Mouse (Mus musculus): Measurements from ENCODE around the gene Pde11a. TPM values are rescaled to one million over a fixed set of nuclear protein-coding genes. Genes with fewer than 3 reads are reported as not detected.

Pde11a gene
- 0.05 and 0.16 TPM in 2 replicates for polyA plus RNA-seq (2016; fragmentation: Nextera tagmentation; extraction: Ambion mirVana)

- Histone ChIP-seq H3K9me3 (no peaks in the 10 kb centered on the region), H3K4me3 (peak within 1 kb of the TSS; percentile 63), H3K27me3 (ENCODE audit: poor library complexity, severe bottlenecking) (peaks cover 37% of the 10 kb centered on the region), H3K4me1 (peaks cover 11% of the 10 kb centered on the region), H3K27ac (peak within 1 kb of the TSS; percentile 63), H3K36me3 (replicated peaks) (no peaks in the 10 kb centered on the region)
- 18% methylated on average over 41 of the region's 41 CpGs for whole genome bisulfite sequencing
- DNase-seq (ENCODE audit: extremely low spot score, low spot score): peak; percentile 48
Observed at GRCm38 (mm10) chr2:76338215-76339156, at the start of gene Pde11a. Gene Pde11a, minus strand, starts transcription at chr2:76338774.

DNA sequence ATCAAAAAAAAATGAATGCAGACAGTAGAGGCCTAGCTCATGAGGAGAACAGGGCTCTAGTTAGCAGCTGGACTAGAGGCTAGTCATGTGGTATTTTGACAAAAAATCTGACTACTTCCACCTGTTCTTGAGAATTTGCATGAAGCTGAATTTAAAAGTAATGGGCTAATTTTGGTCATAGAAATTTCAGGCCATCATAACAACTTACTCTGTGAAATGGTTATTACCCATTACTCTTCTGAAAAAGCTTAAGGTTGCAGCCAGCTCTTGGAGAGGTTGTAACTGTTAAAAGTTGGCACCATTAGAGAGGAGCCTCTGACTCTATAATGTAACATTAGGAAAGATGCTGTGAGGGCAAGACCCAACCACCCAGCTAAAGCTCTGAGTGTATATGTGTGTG lies 48.0 kb upstream of the Pde11a start:
- H3K4me3 ChIP-seq: no peak overlapping the region
- H3K36me3 ChIP-seq (replicated peaks): peaks cover 66% of the 10 kb centered on the region
- no peaks in the 10 kb centered on the region for H3K4me1 ChIP-seq
- no peaks in the 10 kb centered on the region for H3K9me3 ChIP-seq
- H3K27me3 ChIP-seq (ENCODE audit: poor library complexity, severe bottlenecking): no peaks in the 10 kb centered on the region
- H3K27ac ChIP-seq: no peak overlapping the region
- DNase-seq (ENCODE audit: extremely low spot score, low spot score): no peak

- Histone ChIP-seq H3K36me3 (replicated peaks) (peaks cover 98% of the 10 kb centered on the region), H3K27me3 (ENCODE audit: poor library complexity, severe bottlenecking) (no peaks in the 10 kb centered on the region), H3K4me1 (no peaks in the 10 kb centered on the region), H3K4me3 (no peak overlapping the region), H3K27ac (no peak overlapping the region), H3K9me3 (no peaks in the 10 kb centered on the region)
- DNase-seq (ENCODE audit: extremely low spot score, low spot score): no peak
- 96% methylated on average over 19 of the region's 19 CpGs for WGBS
Observed at GRCm38 (mm10) chr2:76378646-76379045, 40.1 kb upstream of the Pde11a start.

DNA sequence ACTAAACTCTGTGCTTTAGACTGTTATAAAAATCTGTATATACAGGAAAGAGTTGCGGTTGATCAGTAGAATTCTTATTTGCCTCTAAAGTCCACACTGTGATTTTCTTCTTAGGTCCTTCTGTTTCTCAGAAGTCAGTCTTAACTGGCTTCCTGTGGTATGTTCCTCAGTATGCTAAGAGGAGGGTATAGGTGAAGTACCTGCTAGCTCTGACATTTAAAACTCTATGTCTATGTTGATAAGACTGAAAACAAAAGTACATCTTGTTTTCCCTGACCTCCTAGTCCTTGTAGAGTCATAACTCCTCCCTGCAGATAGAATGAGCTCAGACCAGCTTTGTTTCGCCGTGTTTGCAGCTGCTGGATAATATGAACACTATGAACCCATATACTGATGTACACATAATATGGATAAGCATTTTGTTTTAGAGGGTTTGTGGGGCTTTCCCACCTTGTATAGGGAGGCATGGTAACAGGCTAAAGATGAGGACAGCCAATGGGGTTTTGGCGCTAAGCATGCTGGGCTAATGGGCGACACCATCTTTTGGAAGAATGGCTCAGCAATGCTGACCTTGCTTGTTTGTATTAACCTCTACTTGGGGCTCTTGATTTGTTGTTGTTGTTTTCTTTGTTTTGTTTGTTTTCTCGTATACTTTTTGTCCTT lies 36.1 kb upstream of the Pde11a start:
- H3K4me3 ChIP-seq: no peak overlapping the region
- H3K27ac ChIP-seq: no peak overlapping the region
- DNase-seq (ENCODE audit: extremely low spot score, low spot score): no peak
- peaks cover 13% of the 10 kb centered on the region for H3K4me1 ChIP-seq
- H3K36me3 ChIP-seq (replicated peaks): peaks cover 78% of the 10 kb centered on the region
- H3K27me3 ChIP-seq (ENCODE audit: poor library complexity, severe bottlenecking): no peaks in the 10 kb centered on the region
- whole genome bisulfite sequencing: 97% methylated on average over 6 of the region's 6 CpGs
- H3K9me3 ChIP-seq: no peaks in the 10 kb centered on the region

GRCm38 (mm10) chr2:76372244-76372643 lies 33.7 kb upstream of the Pde11a start:
- Histone ChIP-seq H3K27me3 (ENCODE audit: poor library complexity, severe bottlenecking) (no peaks in the 10 kb centered on the region), H3K27ac (no peak overlapping the region), H3K9me3 (no peaks in the 10 kb centered on the region), H3K36me3 (replicated peaks) (peaks cover 54% of the 10 kb centered on the region), H3K4me3 (no peak overlapping the region), H3K4me1 (peaks cover 13% of the 10 kb centered on the region)
- no peak for DNase-seq (ENCODE audit: extremely low spot score, low spot score)
- 90% methylated on average over 4 of the region's 4 CpGs for WGBS

DNA sequence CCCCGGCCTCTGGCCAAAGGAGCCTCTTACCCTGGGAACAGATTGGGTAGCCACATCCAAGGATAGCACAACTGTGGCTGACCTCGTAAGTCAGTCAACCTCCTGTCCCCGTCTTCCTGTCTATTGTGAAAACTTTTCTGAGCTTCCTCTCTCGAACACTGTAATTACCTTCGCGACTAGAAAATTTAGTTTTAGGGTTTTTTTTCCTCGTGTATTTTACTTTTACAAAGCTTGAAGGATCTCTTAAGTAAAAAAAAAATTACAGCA lies 32.0 kb upstream of the Pde11a start:
- 4% methylated on average over 7 of the region's 7 CpGs for WGBS
- Histone ChIP-seq H3K9me3 (no peaks in the 10 kb centered on the region), H3K27ac (peak overlapping the region; percentile 93), H3K4me3 (peak overlapping the region; percentile 98), H3K36me3 (replicated peaks) (peaks cover 40% of the 10 kb centered on the region), H3K27me3 (ENCODE audit: poor library complexity, severe bottlenecking) (no peaks in the 10 kb centered on the region), H3K4me1 (peaks cover 13% of the 10 kb centered on the region)
- DNase-seq (ENCODE audit: extremely low spot score, low spot score): no peak

DNA sequence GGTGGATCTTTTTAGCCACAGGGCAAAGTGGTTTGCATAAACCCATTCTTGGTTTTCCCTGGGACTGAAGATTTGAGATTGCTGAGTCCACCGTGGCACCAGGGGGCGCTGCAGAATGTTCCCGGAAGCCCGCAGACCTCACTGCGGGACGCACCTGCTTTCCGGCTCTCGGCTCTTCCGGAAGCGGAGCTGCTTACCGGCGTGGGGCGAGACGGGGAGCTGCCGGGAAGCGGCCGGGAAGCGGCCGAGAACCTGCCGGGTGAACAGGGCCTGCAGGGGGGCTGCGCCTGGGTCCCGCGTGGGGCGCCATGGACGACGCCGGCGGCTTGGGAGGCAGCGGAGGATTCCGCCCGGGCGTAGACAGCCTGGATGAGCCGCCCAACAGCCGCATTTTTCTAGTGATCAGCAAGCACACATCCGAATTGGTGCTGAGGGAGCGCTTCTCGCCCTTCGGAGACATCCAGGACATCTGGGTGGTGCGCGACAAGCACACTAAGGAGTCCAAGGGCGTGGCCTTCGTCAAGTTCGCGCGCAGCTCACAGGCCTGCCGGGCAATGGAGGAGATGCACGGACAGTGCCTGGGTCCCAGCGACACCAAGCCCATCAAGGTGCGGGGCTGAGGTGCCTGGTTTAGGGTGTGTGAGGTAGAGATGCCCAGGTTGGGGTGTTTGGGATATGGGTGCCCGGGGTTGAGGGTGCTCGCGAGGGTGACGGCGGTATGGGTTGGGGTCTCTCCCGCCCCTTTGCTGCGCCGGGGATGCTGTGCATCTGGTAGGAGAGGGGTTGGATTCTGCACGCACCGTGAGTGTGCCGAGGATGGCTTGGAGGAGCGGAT lies 31.5 kb upstream of the Pde11a start, which contains the start of gene Rbm45:
Gene Rbm45, plus strand, starts transcription at position 164 of the 835 bp plus-strand sequence.
- H3K4me1 ChIP-seq: peaks cover 13% of the 10 kb centered on the region
- peak within 1 kb of the TSS; percentile 98 for H3K4me3 ChIP-seq
- H3K27me3 ChIP-seq (ENCODE audit: poor library complexity, severe bottlenecking): no peaks in the 10 kb centered on the region
- peaks cover 34% of the 10 kb centered on the region for H3K36me3 ChIP-seq (replicated peaks)
- peak; percentile 82 for DNase-seq (ENCODE audit: extremely low spot score, low spot score)
- WGBS: 0% methylated on average over 61 of the region's 61 CpGs
- H3K27ac ChIP-seq: peak within 1 kb of the TSS; percentile 93
- H3K9me3 ChIP-seq: no peaks in the 10 kb centered on the region

DNA sequence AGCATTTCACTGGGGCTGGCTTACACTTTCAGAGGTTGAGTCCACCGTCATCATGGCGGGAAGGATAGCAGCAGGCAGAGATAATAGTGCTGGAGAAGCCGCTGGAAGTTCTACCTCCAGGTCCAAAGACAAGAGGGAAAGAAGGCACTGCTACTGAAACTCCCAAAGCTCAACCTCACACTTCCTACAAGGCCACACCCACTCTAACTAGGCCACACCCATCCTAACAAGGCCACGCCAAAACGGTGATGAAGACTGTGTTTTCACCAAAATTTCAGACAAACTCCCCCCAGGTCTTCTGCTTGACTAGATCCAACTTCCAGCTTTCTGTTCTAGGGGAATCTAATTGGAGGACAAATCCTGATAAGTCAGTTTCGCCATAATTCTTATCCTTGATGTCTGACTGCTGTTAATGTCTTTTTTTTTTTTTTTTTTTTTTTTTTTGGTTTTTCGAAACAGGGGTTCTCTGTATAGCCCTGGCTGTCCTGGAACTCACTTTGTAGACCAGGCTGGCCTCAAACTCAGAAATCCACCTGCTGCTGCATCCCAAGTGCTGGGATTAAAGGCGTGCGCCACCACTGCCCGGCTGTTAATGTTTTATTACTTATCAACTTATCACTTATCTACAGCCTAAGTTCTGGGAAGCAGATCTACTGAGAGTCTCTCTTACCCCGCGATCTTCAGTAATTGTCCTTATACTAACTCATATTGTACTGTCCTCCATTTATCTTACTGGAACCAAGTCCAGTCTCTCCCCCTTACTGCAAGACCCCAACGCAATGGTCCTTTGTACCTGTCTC lies 30.5 kb upstream of the Pde11a start:
- peaks cover 24% of the 10 kb centered on the region for H3K36me3 ChIP-seq (replicated peaks)
- peaks cover 13% of the 10 kb centered on the region for H3K4me1 ChIP-seq
- no peaks in the 10 kb centered on the region for H3K27me3 ChIP-seq (ENCODE audit: poor library complexity, severe bottlenecking)
- no peaks in the 10 kb centered on the region for H3K9me3 ChIP-seq
- no peak overlapping the region for H3K27ac ChIP-seq
- no peak overlapping the region for H3K4me3 ChIP-seq
- 74% methylated on average over 13 of the region's 13 CpGs for WGBS
- DNase-seq (ENCODE audit: extremely low spot score, low spot score): no peak

GRCm38 (mm10) chr2:76367188-76367922 lies 28.8 kb upstream of the Pde11a start:
- peaks cover 8% of the 10 kb centered on the region for H3K36me3 ChIP-seq (replicated peaks)
- no peaks in the 10 kb centered on the region for H3K27me3 ChIP-seq (ENCODE audit: poor library complexity, severe bottlenecking)
- no peak overlapping the region for H3K4me3 ChIP-seq
- WGBS: 20% methylated on average over 9 of the region's 9 CpGs
- peak; percentile 59 for DNase-seq (ENCODE audit: extremely low spot score, low spot score)
- H3K27ac ChIP-seq: no peak overlapping the region
- H3K4me1 ChIP-seq: peaks cover 13% of the 10 kb centered on the region
- H3K9me3 ChIP-seq: no peaks in the 10 kb centered on the region

DNA sequence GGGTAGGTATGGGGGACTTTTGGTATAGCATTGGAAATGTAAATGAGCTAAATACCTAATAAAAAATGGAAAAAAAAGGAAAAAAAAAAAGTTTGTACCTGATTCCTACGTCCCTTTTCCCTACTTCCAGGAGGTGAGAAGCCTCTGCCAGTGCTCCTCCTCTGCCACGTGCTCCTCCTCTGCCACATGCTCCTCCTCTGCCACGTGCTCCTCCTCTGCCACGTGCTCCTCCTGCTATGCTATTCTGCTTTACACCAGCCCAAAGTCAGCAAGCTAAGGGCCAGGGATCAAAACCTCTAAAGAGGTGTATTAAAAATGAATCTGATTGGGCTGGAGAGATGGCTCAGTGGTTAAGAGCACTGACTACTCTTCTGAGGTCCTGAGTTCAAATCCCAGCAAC lies 27.2 kb upstream of the Pde11a start:
- Histone ChIP-seq H3K27ac (no peak overlapping the region), H3K36me3 (replicated peaks) (no peaks in the 10 kb centered on the region), H3K27me3 (ENCODE audit: poor library complexity, severe bottlenecking) (no peaks in the 10 kb centered on the region), H3K9me3 (no peaks in the 10 kb centered on the region), H3K4me3 (no peak overlapping the region), H3K4me1 (peaks cover 4% of the 10 kb centered on the region)
- no peak for DNase-seq (ENCODE audit: extremely low spot score, low spot score)
- 78% methylated on average over 4 of the region's 4 CpGs for WGBS

- Histone ChIP-seq H3K9me3 (no peaks in the 10 kb centered on the region), H3K27ac (no peak overlapping the region), H3K36me3 (replicated peaks) (no peaks in the 10 kb centered on the region), H3K4me3 (no peak overlapping the region), H3K27me3 (ENCODE audit: poor library complexity, severe bottlenecking) (no peaks in the 10 kb centered on the region), H3K4me1 (no peaks in the 10 kb centered on the region)
- WGBS: 55% methylated on average over 2 of the region's 2 CpGs
- no peak for DNase-seq (ENCODE audit: extremely low spot score, low spot score)
Observed at GRCm38 (mm10) chr2:76362111-76362510, 23.5 kb upstream of the Pde11a start.
